Mouse (Mus musculus): ENCODE data around the gene Atf2.
"Not testable (repeated sequence)": the region's sequence is repeated elsewhere in the genome, so short reads cannot be mapped to it uniquely, and the experiment has no call there.

Atf2 gene

DNA sequence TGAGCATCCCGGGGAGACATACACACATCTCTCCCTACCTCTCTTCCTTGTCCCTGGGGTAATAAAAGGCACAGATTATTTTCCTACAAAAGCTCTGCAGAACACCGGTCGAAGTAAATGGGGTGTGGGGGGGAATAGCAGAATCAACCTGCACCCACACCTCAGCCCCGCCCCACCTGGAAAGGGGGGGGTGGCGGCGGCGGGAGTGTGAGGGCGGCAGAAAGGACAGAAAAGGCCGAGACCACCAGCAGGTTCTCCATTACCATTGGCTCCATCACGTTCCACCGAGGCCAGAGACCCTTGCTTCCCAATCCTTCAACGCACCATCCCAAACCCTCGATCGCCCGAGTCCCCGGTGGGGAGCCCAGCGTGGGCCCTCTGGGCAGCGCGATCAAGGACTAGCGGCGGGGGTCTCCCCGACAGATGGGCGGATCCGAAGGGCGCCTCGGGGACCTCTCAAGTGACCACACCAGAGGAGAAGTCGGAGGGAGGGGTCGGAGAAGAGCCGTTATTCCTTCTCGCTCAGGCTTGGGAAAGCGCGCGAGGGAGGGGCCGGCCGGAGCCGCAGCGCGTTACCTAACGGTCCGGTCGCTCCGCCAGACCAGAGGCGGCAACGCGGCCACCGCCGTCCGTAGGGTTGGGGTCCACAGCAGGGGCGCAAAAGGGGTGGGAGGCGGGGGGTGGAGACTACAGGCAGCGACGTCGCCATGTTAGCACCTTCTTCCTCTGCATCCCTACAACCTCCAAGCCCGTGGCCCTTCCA is 557 bp downstream of the Atf2 start:
- peak; percentile 22 for ATAC-seq (ENCODE audit: insufficient number of reproducible peaks, low FRiP score, low TSS enrichment)

DNA sequence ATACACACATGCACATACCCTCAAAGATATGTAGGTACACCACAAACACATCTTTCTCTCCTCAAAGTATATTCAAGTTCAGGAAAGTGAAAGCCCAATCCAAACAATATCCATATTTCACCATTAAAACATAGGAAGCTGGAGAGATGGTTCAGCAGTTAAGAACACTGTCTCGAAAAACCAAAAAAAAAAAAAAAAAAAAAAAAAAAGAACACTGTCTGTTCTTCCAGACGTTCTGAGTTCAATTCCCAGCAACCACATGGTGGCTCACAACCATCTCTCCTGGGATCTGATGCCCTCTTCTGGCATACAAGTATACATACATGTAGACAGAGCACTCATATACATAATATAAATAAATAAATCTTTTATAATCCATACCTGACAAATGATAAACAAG is 6.4 kb downstream of the Atf2 start:
- no peak for ATAC-seq (ENCODE audit: insufficient number of reproducible peaks, low FRiP score, low TSS enrichment)

DNA sequence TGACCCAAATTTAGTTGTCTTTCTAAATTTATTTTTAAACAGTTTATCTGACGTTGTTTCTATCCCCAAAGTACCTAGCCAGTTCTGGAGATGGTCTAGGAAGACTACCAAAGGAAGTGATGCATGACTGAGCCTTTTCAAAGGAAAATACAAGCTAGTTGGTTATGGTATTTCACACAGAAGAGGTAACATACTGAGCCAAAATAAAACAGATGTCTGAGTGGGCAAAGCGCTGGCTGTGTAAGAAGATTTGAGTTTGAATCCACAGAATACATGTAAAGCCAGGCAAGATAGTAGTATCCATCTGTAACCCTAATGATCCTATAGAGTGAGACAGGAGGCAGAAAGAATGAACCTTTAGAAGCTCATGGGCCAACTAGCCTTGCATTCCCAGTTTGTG is 14.5 kb downstream of the Atf2 start:
- ATAC-seq (ENCODE audit: insufficient number of reproducible peaks, low FRiP score, low TSS enrichment), result no peak

DNA sequence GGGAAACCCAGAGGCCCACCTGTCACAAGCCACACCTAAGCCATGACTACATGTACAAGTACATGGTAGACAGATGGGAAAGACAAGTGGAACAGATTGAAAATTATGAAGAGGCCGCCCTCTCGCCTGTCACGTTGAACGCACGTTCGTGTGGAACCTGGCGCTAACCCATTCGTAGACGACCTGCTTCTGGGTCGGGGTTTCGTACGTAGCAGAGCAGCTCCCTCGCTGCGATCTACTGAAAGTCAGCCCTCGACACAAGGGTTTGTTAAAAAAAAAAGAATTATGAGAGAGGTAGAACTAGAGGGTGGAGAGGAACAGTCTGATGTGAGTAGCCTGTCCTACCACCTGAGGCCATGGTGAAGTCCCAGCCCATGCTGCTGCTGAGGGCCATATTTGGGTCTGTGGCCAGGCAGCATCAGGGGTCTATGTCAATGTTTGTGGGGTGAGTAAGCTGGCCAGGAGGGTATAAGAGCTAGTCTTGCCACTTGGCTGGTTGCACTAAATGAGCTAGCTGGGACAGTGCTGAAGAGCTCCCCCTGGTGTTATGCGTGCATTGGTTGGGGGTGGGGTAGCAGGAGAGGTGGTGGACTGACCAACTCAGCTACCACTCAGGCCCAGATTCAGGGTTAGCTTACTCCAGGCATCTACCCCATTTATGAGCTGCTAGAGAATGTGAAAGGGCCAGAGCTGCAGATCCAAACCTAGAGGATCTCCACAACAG is 24.5 kb downstream of the Atf2 start:
- no peak for ATAC-seq (ENCODE audit: insufficient number of reproducible peaks, low FRiP score, low TSS enrichment)

DNA sequence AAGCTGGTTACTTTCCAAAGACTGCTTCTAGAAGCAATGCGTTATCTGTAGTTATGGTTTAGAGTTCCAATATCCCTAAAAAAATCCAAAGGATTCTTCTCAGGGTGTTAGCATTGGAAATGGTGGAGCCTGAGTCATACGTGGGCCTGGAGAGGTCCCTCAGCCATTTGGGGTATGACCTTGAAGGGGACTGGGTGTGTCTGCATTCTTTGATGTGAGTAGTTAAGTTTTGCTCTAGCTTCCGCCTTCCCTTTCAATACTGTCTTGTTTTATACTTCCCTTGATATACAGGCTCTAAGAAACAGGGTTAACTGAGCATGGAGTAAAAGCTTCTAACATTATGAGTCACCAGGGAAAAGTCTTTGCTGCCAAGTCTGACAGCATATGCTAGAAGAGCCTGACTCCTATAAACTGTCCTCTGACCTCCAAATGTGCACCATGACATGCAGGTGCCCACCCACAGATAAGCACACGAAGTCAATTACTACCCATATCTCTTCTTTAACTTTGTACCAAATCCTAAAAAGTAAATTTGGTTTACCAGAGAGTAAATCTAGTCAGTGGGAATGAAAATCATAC is 32.3 kb downstream of the Atf2 start:
- no peak for ATAC-seq (ENCODE audit: insufficient number of reproducible peaks, low FRiP score, low TSS enrichment)

DNA sequence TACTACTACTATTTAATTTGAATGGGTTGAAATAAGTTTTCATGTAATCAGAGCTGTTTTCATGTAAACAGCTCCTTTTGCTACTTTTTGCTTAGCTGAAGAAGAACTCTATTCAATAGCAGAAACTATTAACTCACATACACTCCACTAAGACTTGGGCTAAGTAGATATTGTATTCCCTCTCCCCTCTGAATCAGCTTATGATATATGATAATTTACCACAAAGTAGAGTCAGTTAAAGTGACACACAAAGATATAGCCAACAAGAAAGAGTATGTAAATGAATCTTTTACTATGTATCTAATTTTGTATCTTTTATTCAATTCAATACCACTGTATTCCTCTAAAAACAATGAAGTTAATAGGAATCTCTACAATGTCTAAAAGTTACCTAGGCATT is 35.1 kb downstream of the Atf2 start:
- no peak for ATAC-seq (ENCODE audit: insufficient number of reproducible peaks, low FRiP score, low TSS enrichment)

DNA sequence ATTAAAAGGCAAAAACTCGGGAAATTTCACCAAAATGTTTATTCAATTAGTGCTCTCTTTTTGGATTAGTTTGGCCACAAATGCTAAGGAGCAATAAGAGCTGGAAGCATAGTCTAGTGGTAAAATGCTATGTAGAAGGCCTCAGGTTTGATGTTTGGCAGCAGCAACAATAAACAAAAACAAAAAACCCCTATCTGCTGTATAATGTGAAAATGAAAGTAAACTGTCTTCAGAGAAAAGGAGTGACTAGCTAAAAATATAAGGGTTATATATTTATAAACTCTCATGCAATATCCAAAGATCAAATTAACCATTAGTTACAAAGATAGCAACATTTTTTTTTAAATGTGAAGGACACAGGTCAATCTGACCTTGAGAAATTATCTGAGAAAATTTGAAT is 36.2 kb downstream of the Atf2 start:
- no peak for ATAC-seq (ENCODE audit: insufficient number of reproducible peaks, low FRiP score, low TSS enrichment)

DNA sequence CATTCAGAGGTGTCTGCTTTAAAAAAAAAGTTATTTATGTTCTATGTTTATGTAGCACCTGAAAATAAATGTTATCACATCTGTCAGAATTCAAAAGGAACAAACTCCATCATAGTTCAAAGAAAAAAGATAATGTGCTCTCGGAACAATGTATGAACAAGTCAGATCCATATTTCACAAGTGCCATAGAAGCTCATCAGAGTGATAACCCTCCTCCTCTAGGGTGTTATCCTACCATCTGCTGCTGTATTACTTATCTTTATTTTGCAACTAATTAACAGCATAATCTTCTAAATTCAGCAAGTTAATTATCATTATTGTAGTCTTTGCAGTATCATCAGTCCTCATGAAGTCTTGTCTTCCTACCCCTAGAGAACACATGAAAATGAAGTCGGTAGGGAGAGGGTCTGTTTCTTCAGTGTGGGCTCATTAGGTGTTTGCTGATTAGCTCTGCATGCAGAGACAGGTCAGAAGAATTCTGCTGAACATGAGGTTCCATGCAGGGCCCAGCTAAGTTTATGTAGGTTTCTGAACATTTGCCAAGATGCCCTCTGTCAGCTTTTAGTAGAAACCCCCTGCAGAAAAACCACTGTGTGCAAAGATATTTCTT is 57.9 kb downstream of the Atf2 start:
- ATAC-seq (ENCODE audit: insufficient number of reproducible peaks, low FRiP score, low TSS enrichment), result no peak

DNA sequence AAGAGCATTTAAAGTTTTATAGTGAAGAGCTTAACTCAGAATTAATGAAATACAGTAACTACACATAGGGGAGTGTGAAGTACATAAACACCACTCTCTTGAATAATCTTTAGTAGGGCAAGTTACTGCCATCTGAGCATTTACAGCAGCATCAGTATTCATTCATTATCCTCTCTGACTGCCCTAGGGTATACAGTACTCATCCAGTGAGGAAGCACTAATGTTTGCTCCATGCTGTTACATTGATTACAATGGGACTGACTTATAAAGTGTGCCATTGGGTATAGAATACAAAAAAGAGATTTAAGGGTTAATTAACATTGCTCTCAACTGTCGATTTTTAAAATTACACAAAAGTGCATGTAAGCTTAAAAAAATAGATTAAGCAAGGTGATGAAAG is 59.2 kb downstream of the Atf2 start:
- no peak for ATAC-seq (ENCODE audit: insufficient number of reproducible peaks, low FRiP score, low TSS enrichment)

DNA sequence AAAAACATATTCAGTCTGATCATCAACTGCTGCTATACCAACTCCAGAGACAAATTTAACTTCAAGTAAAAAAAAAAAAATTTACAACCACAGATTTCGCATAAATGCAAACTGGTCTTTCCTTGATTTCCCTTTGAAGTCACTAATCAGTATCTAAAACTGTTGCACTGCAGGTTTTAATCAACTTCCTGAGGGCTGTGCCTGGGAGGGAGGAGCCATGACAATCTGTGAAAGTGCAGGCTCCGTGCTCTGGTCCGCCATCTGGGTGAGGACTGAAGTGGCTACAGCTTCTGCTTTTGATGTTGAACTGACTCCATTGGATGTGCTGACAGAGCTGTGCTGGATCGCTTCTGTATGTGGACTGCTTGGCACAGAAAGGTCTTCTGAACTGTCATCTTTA is 73.7 kb downstream of the Atf2 start:
- ATAC-seq (ENCODE audit: insufficient number of reproducible peaks, low FRiP score, low TSS enrichment), result no peak

DNA sequence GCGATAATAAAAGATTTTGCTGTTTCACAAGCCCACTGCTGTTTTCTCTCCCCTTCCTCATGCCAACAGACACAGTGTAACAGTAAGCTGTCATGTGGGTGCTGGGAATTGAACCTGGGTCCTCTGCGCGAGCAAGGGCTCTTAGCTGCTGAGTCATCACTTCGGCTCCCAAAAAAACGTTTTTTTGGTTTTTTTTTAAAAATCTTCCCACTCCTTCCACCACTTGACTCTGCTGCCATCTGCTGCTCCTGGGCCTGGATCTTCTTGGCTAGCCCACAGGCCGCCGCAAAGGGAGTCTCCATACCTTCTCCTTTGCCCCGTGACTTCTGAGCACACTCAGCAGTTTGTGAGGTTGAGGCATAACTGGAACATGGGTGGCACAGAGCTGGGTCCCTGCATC is 84.8 kb downstream of the Atf2 start:
- ATAC-seq (ENCODE audit: insufficient number of reproducible peaks, low FRiP score, low TSS enrichment), result no peak

DNA sequence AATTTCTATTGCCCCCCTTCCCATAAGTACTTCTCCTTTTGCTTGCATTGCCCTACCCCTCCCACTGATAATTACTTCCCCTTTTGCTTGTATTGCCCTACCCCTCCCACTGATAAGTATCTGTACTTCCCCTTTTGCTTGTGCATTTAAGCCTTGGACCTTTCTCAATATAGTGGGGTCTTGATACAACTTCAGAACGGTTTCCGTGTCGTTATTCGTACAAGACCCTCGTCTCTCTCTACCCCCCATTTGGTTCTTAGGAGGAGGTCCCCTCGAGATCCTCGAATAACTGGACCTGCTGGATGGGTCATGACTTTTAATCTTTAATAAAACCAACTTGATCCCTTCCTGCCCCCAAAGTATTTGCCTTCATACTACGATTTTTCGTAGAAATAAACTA is 92.3 kb downstream of the Atf2 start:
- not testable (repeated sequence) for ATAC-seq (ENCODE audit: insufficient number of reproducible peaks, low FRiP score, low TSS enrichment)

DNA sequence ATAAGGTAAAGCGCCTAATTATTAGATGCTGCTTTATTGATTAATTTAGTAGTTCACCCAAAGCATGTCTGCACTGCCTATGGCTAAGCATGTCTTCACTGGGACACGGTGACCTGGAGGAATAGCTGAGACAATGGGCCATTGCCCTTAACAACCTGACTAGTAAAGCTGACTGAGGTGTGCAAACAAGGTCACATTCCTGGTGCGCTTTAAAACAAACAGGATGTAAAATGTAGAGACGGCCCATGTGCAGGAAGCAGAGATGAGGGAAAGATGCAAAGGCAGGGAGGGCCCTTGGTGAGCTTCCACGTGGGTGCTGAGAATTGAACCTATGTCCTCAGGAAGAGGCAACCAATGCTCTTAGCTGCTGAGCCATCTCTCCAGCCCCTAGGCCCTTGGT is 93.7 kb downstream of the Atf2 start:
- ATAC-seq (ENCODE audit: insufficient number of reproducible peaks, low FRiP score, low TSS enrichment), result no peak

DNA sequence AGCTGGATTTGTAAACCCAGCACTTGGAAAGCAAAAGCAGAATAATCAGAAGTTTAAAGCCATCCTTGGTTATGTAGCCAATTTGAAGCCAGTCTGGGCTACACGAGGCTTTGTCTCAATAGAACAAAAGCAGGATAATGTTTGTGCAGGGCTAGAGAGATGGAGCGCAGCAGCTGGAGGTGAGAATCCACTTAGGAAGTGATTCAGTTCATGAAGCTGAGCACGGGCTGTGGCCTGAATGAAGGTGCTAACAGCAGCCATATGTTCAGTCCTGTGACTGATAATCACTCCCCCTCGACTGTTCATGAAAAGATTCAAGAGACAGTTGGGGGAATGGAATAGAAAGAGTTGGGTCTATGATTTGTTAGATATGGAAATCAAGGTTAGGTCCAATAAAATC is 94.3 kb downstream of the Atf2 start:
- no peak for ATAC-seq (ENCODE audit: insufficient number of reproducible peaks, low FRiP score, low TSS enrichment)

DNA sequence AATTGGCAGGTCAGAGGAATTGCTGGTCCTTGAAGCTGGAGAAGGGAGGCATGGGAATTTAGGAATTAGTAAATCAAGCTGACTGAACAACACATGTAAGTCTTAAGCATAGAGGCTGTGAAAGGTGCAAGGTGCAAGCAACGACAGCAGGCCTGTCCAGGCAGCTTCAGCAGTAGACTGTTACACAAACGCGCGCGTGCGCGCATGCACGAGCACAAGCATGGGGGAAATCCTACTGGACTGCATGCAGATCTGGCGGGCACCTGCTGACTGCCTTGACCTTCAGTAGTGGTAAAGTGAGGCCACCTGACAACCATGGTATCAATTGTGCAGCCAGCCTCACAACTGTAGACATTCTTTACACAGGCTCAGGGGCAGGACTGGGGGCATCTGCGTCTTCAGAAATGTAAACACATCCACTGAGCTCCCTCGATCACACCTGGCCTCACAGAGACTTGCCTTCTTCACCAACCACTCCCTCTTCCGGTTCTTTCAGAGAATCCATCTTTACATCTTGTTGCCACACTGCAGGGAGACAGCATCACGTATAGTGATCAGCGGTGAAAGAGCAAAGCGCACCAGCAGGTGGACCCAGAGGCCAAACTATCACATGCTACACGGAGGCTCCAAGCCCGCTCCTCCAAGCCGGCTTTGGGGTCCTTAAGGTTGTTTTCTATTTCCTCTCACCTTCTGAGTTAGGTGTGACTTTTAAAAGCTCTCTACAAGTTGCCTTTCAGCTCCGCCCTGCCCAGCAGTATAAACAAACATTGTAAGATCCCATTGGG is 100.4 kb downstream of the Atf2 start:
- no peak for ATAC-seq (ENCODE audit: insufficient number of reproducible peaks, low FRiP score, low TSS enrichment)

DNA sequence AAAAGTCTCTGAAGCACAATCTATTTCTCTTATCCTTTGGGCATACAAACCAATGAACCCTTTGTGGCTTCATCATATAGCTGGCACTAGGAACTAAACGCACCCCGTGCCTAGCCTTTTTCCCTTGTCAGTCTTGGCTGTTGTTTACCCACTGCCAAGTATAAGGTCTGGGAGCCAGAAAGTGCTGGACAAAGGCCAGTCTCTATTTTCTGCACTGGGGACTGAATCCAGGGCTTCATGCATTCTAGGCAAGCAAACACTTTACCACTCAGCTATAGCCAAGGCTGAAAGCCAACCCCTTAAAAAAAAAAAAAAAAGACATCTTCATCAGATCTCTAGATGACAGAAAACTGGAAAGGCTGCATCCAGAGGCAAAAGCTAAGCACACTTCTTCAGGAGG is 102.1 kb downstream of the Atf2 start:
- no peak for ATAC-seq (ENCODE audit: insufficient number of reproducible peaks, low FRiP score, low TSS enrichment)

DNA sequence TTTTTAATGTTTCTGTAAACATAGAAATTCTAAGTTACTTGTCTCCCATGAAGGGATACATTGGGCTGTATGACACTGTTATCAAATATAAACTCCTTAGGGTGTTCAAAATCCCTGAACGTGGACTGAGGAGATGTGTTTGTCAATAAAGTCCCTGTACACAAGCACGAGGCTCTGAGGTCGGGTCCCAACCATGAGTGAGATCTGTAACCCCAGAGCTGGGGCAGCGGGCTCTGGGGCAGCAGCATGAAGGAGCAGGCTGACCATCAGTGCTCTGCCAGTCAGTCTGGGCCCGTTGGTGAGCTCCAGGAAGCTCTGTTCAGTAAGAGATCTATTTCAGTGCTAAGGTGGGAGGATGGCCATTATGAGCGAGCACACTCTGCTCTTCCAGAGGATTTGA is 104.0 kb downstream of the Atf2 start:
- no peak for ATAC-seq (ENCODE audit: insufficient number of reproducible peaks, low FRiP score, low TSS enrichment)

DNA sequence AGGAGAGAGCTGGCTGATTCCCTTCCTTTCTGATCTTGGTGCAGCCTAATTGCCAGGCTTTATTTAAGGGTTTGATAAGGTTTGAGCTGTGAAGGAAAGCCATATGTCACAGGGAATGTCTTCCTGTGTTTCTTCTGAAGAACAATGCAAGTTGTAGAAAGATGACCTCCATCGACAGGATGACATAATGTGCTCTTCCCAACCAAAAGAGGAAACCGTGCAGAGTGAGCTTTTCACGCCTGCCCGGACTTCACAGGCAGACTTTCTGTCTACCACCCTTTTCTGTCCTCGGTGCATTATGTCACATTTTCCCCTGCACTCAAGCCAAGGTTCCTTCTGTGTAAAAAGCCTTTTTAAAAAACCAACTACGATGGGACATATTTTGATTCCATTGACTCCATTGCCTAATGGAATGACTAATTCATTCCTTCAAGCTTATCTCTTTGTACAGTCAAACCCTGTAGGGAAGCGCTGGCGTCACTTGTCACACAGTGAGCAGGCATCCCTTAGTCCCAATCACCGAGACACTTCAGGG is 110.0 kb downstream of the Atf2 start:
- ATAC-seq (ENCODE audit: insufficient number of reproducible peaks, low FRiP score, low TSS enrichment), result no peak

DNA sequence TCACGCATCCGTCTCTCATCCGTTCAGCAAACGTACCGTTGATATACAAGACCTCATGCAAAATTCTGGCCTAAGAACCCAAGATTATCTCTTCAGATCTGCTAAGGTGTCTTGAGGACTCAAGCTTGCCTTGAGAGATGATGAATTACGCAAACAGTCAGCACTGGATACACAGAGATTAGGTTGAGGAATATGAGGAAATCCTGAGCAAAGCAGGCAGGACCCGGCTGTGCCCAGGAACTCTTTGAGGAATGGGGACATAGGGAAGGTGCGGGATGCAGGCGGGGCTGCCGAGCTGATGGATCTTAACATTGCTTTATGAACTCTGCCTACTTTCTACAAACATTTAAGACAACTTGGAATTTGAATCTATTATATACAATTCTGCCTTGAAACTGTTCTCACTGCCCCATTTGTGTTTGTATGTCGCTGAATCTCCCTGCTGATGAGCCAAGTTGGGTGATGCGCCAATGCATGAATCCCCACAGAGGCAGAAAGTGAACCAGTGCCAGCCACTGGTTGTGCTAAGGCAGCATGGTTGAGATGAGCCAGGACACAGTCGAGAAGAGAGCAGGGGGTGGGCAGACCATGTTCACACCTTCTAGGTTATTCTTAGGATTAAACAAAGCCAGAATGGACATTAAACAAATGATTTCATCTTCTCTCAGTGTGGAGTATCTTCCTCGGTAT is 112.0 kb downstream of the Atf2 start:
- ATAC-seq (ENCODE audit: insufficient number of reproducible peaks, low FRiP score, low TSS enrichment), result no peak

DNA sequence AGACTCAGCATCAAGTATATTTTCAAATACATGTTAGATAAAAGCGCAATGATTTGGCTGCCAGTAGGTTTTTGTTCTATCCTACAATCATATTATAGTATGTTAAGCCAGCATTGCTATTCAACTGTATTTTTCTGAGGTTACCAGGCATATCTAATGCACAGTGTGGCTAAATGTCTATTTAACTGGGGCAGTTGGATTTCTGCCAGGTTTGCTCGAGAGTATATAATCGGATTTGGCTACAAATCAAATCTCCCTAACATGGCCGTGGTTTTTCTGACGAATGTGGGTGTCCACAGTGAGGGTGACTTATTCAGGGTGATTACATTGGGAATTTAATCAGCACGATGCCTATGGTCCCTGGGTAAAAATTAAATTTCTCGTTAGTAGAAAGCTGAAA is 112.6 kb downstream of the Atf2 start:
- ATAC-seq (ENCODE audit: insufficient number of reproducible peaks, low FRiP score, low TSS enrichment), result no peak
